ENCODE assay signal across 10 mouse cellular contexts in genomic region chr16:86838457-86839337, GRCm38 (mm10).
DNase-seq lines count a peak whose midpoint lies in the region; ATAC-seq and TF ChIP-seq lines count a peak whose summit lies in the region.
"Had no signal": no experiment of that assay in that cellular context is flagged by ENCODE, and none has a peak within 500 bp of the region (broad histone marks: within the 10 kb centered on the region; RNA-seq: fewer than 3 reads in every experiment).

No protein-coding gene starts in this region.

- 8% methylated on average over 6 of the region's 6 CpGs for WGBS in heart, embryonic 13.5 days
- 30% methylated on average over 6 of the region's 6 CpGs for WGBS in lung, postnatal 0 days
- 53% methylated on average over 6 of the region's 6 CpGs for WGBS in hindbrain, embryonic 13.5 days

- no peak; the same call in 1 of the 2 replicates for ATAC-seq in heart, embryonic 13.5 days (ENCODE audit: extremely low read depth, insufficient number of reproducible peaks, low FRiP score, low TSS enrichment)
- peak; percentile 66 for ATAC-seq in lung, postnatal 0 days
- no peak for ATAC-seq in hindbrain, embryonic 13.5 days (ENCODE audit: low FRiP score)
- ATAC-seq in megakaryocyte, adult 5-6 weeks (ENCODE audit: poor library complexity, severe bottlenecking), result no peak

- H3K4me1 ChIP-seq in heart, embryonic 13.5 days, result peaks cover 30% of the 10 kb centered on the region
- no peaks in the 10 kb centered on the region for H3K4me1 ChIP-seq in lung, postnatal 0 days (ENCODE audit: insufficient read depth, low read depth, low read length)
- H3K4me1 ChIP-seq in hindbrain, embryonic 13.5 days (replicated peaks), result 0 out of 2 replicates have a peak, but pooled peaks cover 3% of the 10 kb centered on the region
- H3K4me1 ChIP-seq: embryonic facial prominence, embryonic 15.5 days; liver, embryonic 15.5 days had no signal

- no peak overlapping the region for H3K9ac ChIP-seq in heart, embryonic 13.5 days
- no peak overlapping the region for H3K9ac ChIP-seq in lung, postnatal 0 days (replicated peaks; ENCODE audit: low read depth)
- no peak overlapping the region for H3K9ac ChIP-seq in hindbrain, embryonic 13.5 days
- H3K9ac ChIP-seq: embryonic facial prominence, embryonic 15.5 days; liver, embryonic 15.5 days had no signal

- no peaks in the 10 kb centered on the region for H3K27me3 ChIP-seq in heart, embryonic 13.5 days (replicated peaks)
- H3K27me3 ChIP-seq in lung, postnatal 0 days (replicated peaks; ENCODE audit: insufficient read depth, low read length), result no peaks in the 10 kb centered on the region
- no peaks in the 10 kb centered on the region for H3K27me3 ChIP-seq in hindbrain, embryonic 13.5 days
- H3K27me3 ChIP-seq: embryonic facial prominence, embryonic 15.5 days; liver, embryonic 15.5 days had no signal

- DNase-seq in heart, adult 11 months, result peak; percentile 87
- DNase-seq in heart, postnatal 25 days (ENCODE audit: low spot score), result no peak
- peak; percentile 39 for DNase-seq in brain, adult 2 months (ENCODE audit: low read depth, low spot score)
- peak; percentile 61 for DNase-seq in lung, postnatal 0 days (ENCODE audit: low spot score)
- DNase-seq in urinary bladder, postnatal 25 days (ENCODE audit: low spot score), result no peak

- H3K4me3 ChIP-seq in heart, embryonic 13.5 days, result no peak overlapping the region
- no peak overlapping the region for H3K4me3 ChIP-seq in lung, postnatal 0 days (ENCODE audit: low read depth, low read length)
- H3K4me3 ChIP-seq in hindbrain, embryonic 13.5 days, result no peak overlapping the region
- H3K4me3 ChIP-seq: embryonic facial prominence, embryonic 15.5 days; liver, embryonic 15.5 days had no signal

- no peak for TF ChIP-seq CTCF in lung, postnatal 0 days (IDR thresholded peaks at IDR 0.05)

- intact Hi-C loops in heart, postnatal 25 days (cut with DNase I), result no loop called here

- no peak for TF ChIP-seq EP300 in lung, postnatal 0 days (IDR thresholded peaks at IDR 0.05)

- H3K9me3 ChIP-seq in heart, embryonic 13.5 days, result no peaks in the 10 kb centered on the region
- H3K9me3 ChIP-seq in lung, postnatal 0 days (ENCODE audit: low read length), result no peaks in the 10 kb centered on the region
- H3K9me3 ChIP-seq in hindbrain, embryonic 13.5 days, result no peaks in the 10 kb centered on the region
- H3K9me3 ChIP-seq: embryonic facial prominence, embryonic 15.5 days; liver, embryonic 15.5 days had no signal

- H3K36me3 ChIP-seq in heart, embryonic 13.5 days, result no peaks in the 10 kb centered on the region
- no peaks in the 10 kb centered on the region for H3K36me3 ChIP-seq in lung, postnatal 0 days (ENCODE audit: insufficient read depth, low read length)
- H3K36me3 ChIP-seq in hindbrain, embryonic 13.5 days, result no peaks in the 10 kb centered on the region
- H3K36me3 ChIP-seq: embryonic facial prominence, embryonic 15.5 days; liver, embryonic 15.5 days had no signal

- H3K27ac ChIP-seq in heart, embryonic 13.5 days (replicated peaks), result peak overlapping the region; percentile 92
- H3K27ac ChIP-seq in lung, postnatal 0 days (ENCODE audit: low read length), result no peak overlapping the region
- no peak overlapping the region for H3K27ac ChIP-seq in hindbrain, embryonic 13.5 days
- H3K27ac ChIP-seq: embryonic facial prominence, embryonic 15.5 days; liver, embryonic 15.5 days had no signal

- H3K4me2 ChIP-seq in heart, embryonic 13.5 days, result peak overlapping the region; percentile 24; the same call in 1 of the 2 replicates
- H3K4me2 ChIP-seq in lung, postnatal 0 days (replicated peaks; ENCODE audit: low read depth, low read length), result no peak overlapping the region
- no peak overlapping the region for H3K4me2 ChIP-seq in hindbrain, embryonic 13.5 days
- H3K4me2 ChIP-seq: embryonic facial prominence, embryonic 15.5 days; liver, embryonic 15.5 days had no signal

Comparison
In these comparisons a context has a peak if more than half of its experiments do, and no peak if none do; other contexts are left out.
1. DNase-seq: peak in heart, adult 11 months (single experiment), brain, adult 2 months (single experiment) and lung, postnatal 0 days (single experiment); none in heart, postnatal 25 days (single experiment) and urinary bladder, postnatal 25 days (single experiment).